Comparison of ENCODE assay signal across 8 mouse cellular contexts in genomic region chr8:106892210-106892805, GRCm38 (mm10). TPM values are rescaled to one million over a fixed set of nuclear protein-coding genes. Genes with fewer than 3 reads are reported as not detected.
DNase-seq lines count a peak whose midpoint lies in the region; ATAC-seq and TF ChIP-seq lines count a peak whose summit lies in the region.

No protein-coding gene starts in this region.

- TF ChIP-seq POLR2A in cortical plate, adult 2 months (IDR thresholded peaks at IDR 0.05; ENCODE audit: extremely low read depth, insufficient read depth, low read length): no peak

- WGBS in liver, embryonic 12.5 days (ENCODE audit: insufficient replicate concordance): 2% methylated on average over 15 of the region's 15 CpGs
- 1% methylated on average over 15 of the region's 15 CpGs for WGBS in neural tube, embryonic 12.5 days

- peaks cover 34% of the 10 kb centered on the region for H3K36me3 ChIP-seq in liver, embryonic 12.5 days
- peaks cover 7% of the 10 kb centered on the region for H3K36me3 ChIP-seq in neural tube, embryonic 12.5 days

- no peak overlapping the region for H3K27ac ChIP-seq in cortical plate, adult 2 months (ENCODE audit: insufficient read depth, low read length)
- peak overlapping the region; percentile 92 for H3K27ac ChIP-seq in liver, embryonic 12.5 days
- peak overlapping the region; percentile 79; the same call in 1 of the 2 replicates for H3K27ac ChIP-seq in neural tube, embryonic 12.5 days

- peak overlapping the region; percentile 97 for H3K9ac ChIP-seq in liver, embryonic 12.5 days
- peak overlapping the region; percentile 97 for H3K9ac ChIP-seq in neural tube, embryonic 12.5 days

- H3K9me3 ChIP-seq in liver, embryonic 12.5 days (replicated peaks): no peaks in the 10 kb centered on the region
- H3K9me3 ChIP-seq in neural tube, embryonic 12.5 days: no peaks in the 10 kb centered on the region

- peaks cover 4% of the 10 kb centered on the region; the same call in 1 of the 2 replicates for H3K4me1 ChIP-seq in cortical plate, adult 2 months (ENCODE audit: control insufficient read depth, insufficient read depth, low read length)
- peaks cover 50% of the 10 kb centered on the region for H3K4me1 ChIP-seq in liver, embryonic 12.5 days
- H3K4me1 ChIP-seq in neural tube, embryonic 12.5 days: peaks cover 14% of the 10 kb centered on the region; the same call in 1 of the 2 replicates

- peak; percentile 40 for DNase-seq in 3134 (ENCODE audit: extremely low read depth, insufficient read length, low spot score)
- DNase-seq in CD4-positive helper T cell, adult 2 months (ENCODE audit: low read depth, low spot score): peak; percentile 59
- peak; percentile 56 to 58 for DNase-seq in heart, postnatal 10 days
- no peak for DNase-seq in urinary bladder, adult 2 months (ENCODE audit: low spot score)
- DNase-seq in layer of hippocampus, adult 8-10 months (ENCODE audit: low spot score in 2 of 2): no peak

- no peak for TF ChIP-seq CTCF in cortical plate, adult 2 months (IDR thresholded peaks at IDR 0.05; ENCODE audit: extremely low read depth, insufficient read depth, low read length)

- peak overlapping the region; percentile 79 for H3K4me3 ChIP-seq in cortical plate, adult 2 months (ENCODE audit: insufficient read depth, low read length)
- H3K4me3 ChIP-seq in liver, embryonic 12.5 days: peak overlapping the region; percentile 94
- peak overlapping the region; percentile 91 for H3K4me3 ChIP-seq in neural tube, embryonic 12.5 days

- H3K4me2 ChIP-seq in liver, embryonic 12.5 days: peak overlapping the region; percentile 90
- peak overlapping the region; percentile 76 for H3K4me2 ChIP-seq in neural tube, embryonic 12.5 days (replicated peaks)

- intact Hi-C loops in heart, postnatal 10 days (cut with DNase I): no loop called here

- H3K27me3 ChIP-seq in liver, embryonic 12.5 days (replicated peaks): no peaks in the 10 kb centered on the region
- no peaks in the 10 kb centered on the region for H3K27me3 ChIP-seq in neural tube, embryonic 12.5 days (replicated peaks)

- 0 out of 2 replicates have a peak, but pooled peaks have one; percentile 30 for ATAC-seq in liver, embryonic 12.5 days
- peak; percentile 23; the same call in 1 of the 2 replicates for ATAC-seq in neural tube, embryonic 12.5 days (ENCODE audit: low FRiP score, low read depth)

RNA-seq across cellular contexts. Expression of gene Utp4, which starts 1.1 kb away (rescaled TPM):
- polyA plus RNA-seq in cortical plate, adult 2 months (2012; rRNA removed): 30.6 and 31.1 TPM in 2 replicates
- total RNA-seq in heart, postnatal 10 days (2021): 10 to 100 TPM; 23.8 to 25.0 TPM
- 69.5 and 73.2 TPM in 2 replicates for polyA plus RNA-seq in liver, embryonic 12.5 days (2016; fragmentation: Nextera tagmentation; extraction: Ambion mirVana)
- polyA plus RNA-seq in neural tube, embryonic 12.5 days (2016; fragmentation: Nextera tagmentation; extraction: Ambion mirVana): 48.5 and 53.4 TPM in 2 replicates
- 24.7 and 30.2 TPM in 2 replicates for polyA plus RNA-seq in urinary bladder, adult 2 months (2012; rRNA removed)
- total RNA-seq in layer of hippocampus, adult 8-10 months (2022): 10 to 100 TPM; 41.0 to 44.7 (median 43.9) TPM

RNA-seq across cellular contexts. Expression of gene Has3, which starts 22.3 kb away (rescaled TPM):
- 0.92 and 0.98 TPM in 2 replicates for polyA plus RNA-seq in cortical plate, adult 2 months (2012; rRNA removed)
- 1 to 10 TPM; 1.9 to 2.4 TPM for total RNA-seq in heart, postnatal 10 days (2021)
- 0.04 TPM in 2 replicates for polyA plus RNA-seq in liver, embryonic 12.5 days (2016; fragmentation: Nextera tagmentation; extraction: Ambion mirVana)
- 0.23 and 0.27 TPM in 2 replicates for polyA plus RNA-seq in neural tube, embryonic 12.5 days (2016; fragmentation: Nextera tagmentation; extraction: Ambion mirVana)
- polyA plus RNA-seq in urinary bladder, adult 2 months (2012; rRNA removed): 3.1 TPM in 2 replicates
- total RNA-seq in layer of hippocampus, adult 8-10 months (2022): 1 to 10 TPM; 1.6 to 2.6 (median 1.9) TPM

RNA-seq across cellular contexts. Expression of gene Sntb2, which starts 43.2 kb away (rescaled TPM):
- 8.7 and 9.3 TPM in 2 replicates for polyA plus RNA-seq in cortical plate, adult 2 months (2012; rRNA removed)
- total RNA-seq in heart, postnatal 10 days (2021): 10 to 100 TPM; 27.1 to 27.6 TPM
- 3.5 and 4.1 TPM in 2 replicates for polyA plus RNA-seq in liver, embryonic 12.5 days (2016; fragmentation: Nextera tagmentation; extraction: Ambion mirVana)
- polyA plus RNA-seq in neural tube, embryonic 12.5 days (2016; fragmentation: Nextera tagmentation; extraction: Ambion mirVana): 9.6 TPM in 2 replicates
- polyA plus RNA-seq in urinary bladder, adult 2 months (2012; rRNA removed): 26.8 and 28.9 TPM in 2 replicates
- total RNA-seq in layer of hippocampus, adult 8-10 months (2022): 10 to 100 TPM; 19.2 to 32.0 (median 24.1) TPM

Comparison
In these comparisons a context has a peak if more than half of its experiments do, and no peak if none do; other contexts are left out.
1. DNase-seq: peak in 3134 (single experiment), CD4-positive helper T cell, adult 2 months (single experiment) and heart, postnatal 10 days (2 of 2); none in urinary bladder, adult 2 months (single experiment) and layer of hippocampus, adult 8-10 months (0 of 2).
2. Peak in every context shown above with its lines, with median percentiles within 50 percentile points of each other: H3K4me3 ChIP-seq.